Mouse (Mus musculus): ENCODE measurements around the gene Gm13276.
"Not testable (repeated sequence)": the region's sequence is repeated elsewhere in the genome, so short reads cannot be mapped to it uniquely, and the experiment has no call there.

DNA sequence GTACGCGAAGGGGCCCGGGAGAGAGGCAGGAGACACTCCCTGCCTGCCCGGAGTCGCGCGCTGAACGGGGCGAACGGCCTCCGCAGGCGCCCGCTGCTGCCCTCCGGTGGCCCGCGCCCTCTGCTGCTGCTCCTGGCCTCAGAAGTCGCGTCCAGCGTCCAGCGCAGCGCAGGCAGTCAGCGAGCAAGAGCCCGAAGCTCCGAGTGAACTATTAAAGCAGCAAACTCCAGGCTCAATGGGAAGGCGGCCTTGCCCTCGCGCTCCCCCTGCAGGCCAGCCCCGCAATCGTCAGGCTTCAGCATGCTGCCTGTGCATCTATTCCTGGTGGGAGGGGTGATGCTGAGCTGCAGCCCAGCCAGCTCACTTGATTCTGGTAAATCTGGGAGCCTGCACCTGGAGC lies 6.0 kb upstream of the Gm13276 start, which contains the start of gene Gm13272:
- not testable (repeated sequence) for TF ChIP-seq MYOG (IDR thresholded peaks at IDR 0.05; ENCODE audit: control insufficient read depth in 1 of 3, insufficient read depth in 1 of 3, insufficient read length in 2 of 3, low read depth in 2 of 3); E2F4 (IDR thresholded peaks at IDR 0.05; ENCODE audit: insufficient read depth); SRF (IDR thresholded peaks at IDR 0.05; ENCODE audit: control insufficient read depth, insufficient read length, low read depth); CEBPB (IDR thresholded peaks at IDR 0.05; ENCODE audit: insufficient read depth, poor library complexity, severe bottlenecking); POLR2A (IDR thresholded peaks at IDR 0.05; ENCODE audit: insufficient read length, low read depth); USF1 (IDR thresholded peaks at IDR 0.05; ENCODE audit: low read depth)

Data from myocyte (in vitro differentiated cells).